Mouse (Mus musculus) kidney, adult 2 months (tissue): ENCODE measurements at regions not wholly inside any gene's neighbourhood (a gene's known extent, or its start where the extent isn't known, plus 50 kb on each side); places are given as distances from the start of the nearest gene placed in this dataset.

Experiments used
- DNase-seq: peaks from one replicate; pipeline ENCODE4 v3.0.0; 2021
- H3K27ac ChIP-seq: fragments of 200-500 bp; 2 replicates; pipeline ENCODE4 v1.5.1; 2012; ENCODE audit warnings: low read depth, low read length, control low read depth, inconsistent platforms; ENCODE audit not compliant: insufficient read depth
- H3K27me3 ChIP-seq: fragments of 200-500 bp; replicated peaks from 2 replicates; pipeline ENCODE4 v1.6.1; 2012; ENCODE audit warnings: mild to moderate bottlenecking, moderate library complexity, low read length, inconsistent platforms; ENCODE audit not compliant: control insufficient read depth, insufficient read depth
- H3K36me3 ChIP-seq: fragments of 200-500 bp; 2 replicates; pipeline ENCODE4 v1.6.1; 2012; ENCODE audit warnings: mild to moderate bottlenecking, moderate library complexity, low read length, inconsistent platforms; ENCODE audit not compliant: control insufficient read depth, insufficient read depth
- H3K4me1 ChIP-seq: fragments of 200-500 bp; 2 replicates; pipeline ENCODE4 v1.6.1; 2011; ENCODE audit warnings: low read length; ENCODE audit not compliant: control insufficient read depth, insufficient read depth
- H3K4me3 ChIP-seq: fragments of 200-500 bp; 2 replicates; pipeline ENCODE4 v1.5.1; 2011; ENCODE audit warnings: mild to moderate bottlenecking, low read depth, low read length, control low read depth; ENCODE audit not compliant: insufficient read depth
- CTCF ChIP-seq: fragments of 200-500 bp; conservative IDR thresholded peaks from 2 replicates; pipeline ENCODE4 v1.5.1; 2011; ENCODE audit warnings: low read depth, mild to moderate bottlenecking, control low read depth, low read length, moderate library complexity, mixed read lengths; ENCODE audit not compliant: insufficient read depth, insufficient read length
- POLR2A ChIP-seq: fragments of 200-500 bp; IDR thresholded peaks from one replicate; pipeline ENCODE4 v1.6.1; 2011; ENCODE audit warnings: low read depth, low read length, control low read depth
- WGBS: fragments of 180-500 bp; shearing (Covaris S2); methylation state at CpG from one replicate; pipeline ENCODE4 v1.1.7; 2018; 5-methylcytosine and 5-hydroxymethylcytosine counted together

DNA sequence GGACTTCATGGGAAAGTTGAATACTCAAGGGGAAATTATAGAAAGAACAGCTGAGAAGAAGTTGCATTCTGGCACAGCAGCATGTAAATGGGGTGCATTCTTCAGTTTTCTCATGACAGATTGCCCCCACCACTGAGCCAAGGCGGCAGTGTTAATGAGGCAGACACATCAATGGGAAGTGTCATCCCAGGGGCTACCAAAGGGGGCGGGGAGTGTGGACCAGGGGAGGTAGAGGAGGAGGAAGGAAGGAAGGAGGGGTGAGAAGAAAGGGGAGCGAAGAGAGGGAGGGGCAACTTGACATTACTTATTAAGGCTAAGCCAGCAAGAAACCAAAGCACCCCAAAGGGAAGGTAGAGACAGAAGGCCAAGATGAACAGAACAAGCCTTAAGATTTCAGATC, 419.4 kb upstream of the Atp11b start:
- H3K4me1 ChIP-seq: no peaks in the 10 kb centered on the region
- H3K27ac ChIP-seq: no peak overlapping the region
- no peaks in the 10 kb centered on the region for H3K36me3 ChIP-seq
- TF ChIP-seq CTCF (no peak), POLR2A (no peak)
- 66% methylated on average over 3 of the region's 3 CpGs for WGBS
- no peak overlapping the region for H3K4me3 ChIP-seq
- H3K27me3 ChIP-seq: no peaks in the 10 kb centered on the region
- DNase-seq: no peak

DNA sequence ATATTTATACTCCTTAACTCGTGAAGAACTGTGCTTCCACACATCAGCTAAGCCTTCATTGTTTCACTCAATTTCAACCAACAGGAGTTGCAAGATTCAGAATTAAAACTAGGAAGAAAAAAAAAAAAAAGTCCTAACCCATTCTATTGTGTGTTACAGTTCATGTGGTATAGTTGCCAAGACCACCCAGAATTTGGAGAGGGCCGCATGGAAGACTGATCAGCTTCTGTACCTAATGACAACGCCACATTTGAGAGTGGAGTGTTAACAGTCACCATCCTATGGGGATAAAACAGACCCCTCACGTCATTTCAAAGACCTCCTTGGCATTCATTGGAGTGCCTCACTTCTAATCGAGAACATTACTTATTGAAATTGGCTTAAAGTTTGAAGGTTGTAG, 418.1 kb upstream of the Atp11b start:
- Histone ChIP-seq H3K27ac (no peak overlapping the region), H3K36me3 (no peaks in the 10 kb centered on the region), H3K4me3 (no peak overlapping the region), H3K4me1 (no peaks in the 10 kb centered on the region), H3K27me3 (no peaks in the 10 kb centered on the region; the same call in 1 of the 2 replicates)
- WGBS: 63% methylated on average over 5 of the region's 5 CpGs
- no peak for DNase-seq
- TF ChIP-seq POLR2A (no peak), CTCF (no peak)

GRCm38 (mm10) chr3:35340525-35340924, 413.4 kb upstream of the Atp11b start:
- no peak overlapping the region for H3K27ac ChIP-seq
- 22% methylated on average over 10 of the region's 10 CpGs for WGBS
- no peaks in the 10 kb centered on the region; the same call in 1 of the 2 replicates for H3K27me3 ChIP-seq
- H3K36me3 ChIP-seq: no peaks in the 10 kb centered on the region
- TF ChIP-seq CTCF: no peak
- no peak for TF ChIP-seq POLR2A
- H3K4me3 ChIP-seq: no peak overlapping the region
- H3K4me1 ChIP-seq: no peaks in the 10 kb centered on the region
- DNase-seq: no peak

- H3K27ac ChIP-seq: no peak overlapping the region
- no peaks in the 10 kb centered on the region; the same call in 1 of the 2 replicates for H3K27me3 ChIP-seq
- 7% methylated on average over 22 of the region's 22 CpGs for WGBS
- no peaks in the 10 kb centered on the region for H3K4me1 ChIP-seq
- no peak for DNase-seq
- H3K36me3 ChIP-seq: no peaks in the 10 kb centered on the region
- H3K4me3 ChIP-seq: no peak overlapping the region
- TF ChIP-seq CTCF (no peak), POLR2A (no peak)
These were observed 412.7 kb upstream of the Atp11b start for GRCm38 (mm10) chr3:35340935-35341800.

- no peak overlapping the region for H3K27ac ChIP-seq
- TF ChIP-seq CTCF (no peak), POLR2A (no peak)
- DNase-seq: peak; percentile 3
- H3K27me3 ChIP-seq: no peaks in the 10 kb centered on the region; the same call in 1 of the 2 replicates
- H3K36me3 ChIP-seq: no peaks in the 10 kb centered on the region
- 21% methylated on average over 9 of the region's 9 CpGs for WGBS
- no peak overlapping the region for H3K4me3 ChIP-seq
- no peaks in the 10 kb centered on the region for H3K4me1 ChIP-seq
These were observed 412.1 kb upstream of the Atp11b start for GRCm38 (mm10) chr3:35341840-35342239.

DNA sequence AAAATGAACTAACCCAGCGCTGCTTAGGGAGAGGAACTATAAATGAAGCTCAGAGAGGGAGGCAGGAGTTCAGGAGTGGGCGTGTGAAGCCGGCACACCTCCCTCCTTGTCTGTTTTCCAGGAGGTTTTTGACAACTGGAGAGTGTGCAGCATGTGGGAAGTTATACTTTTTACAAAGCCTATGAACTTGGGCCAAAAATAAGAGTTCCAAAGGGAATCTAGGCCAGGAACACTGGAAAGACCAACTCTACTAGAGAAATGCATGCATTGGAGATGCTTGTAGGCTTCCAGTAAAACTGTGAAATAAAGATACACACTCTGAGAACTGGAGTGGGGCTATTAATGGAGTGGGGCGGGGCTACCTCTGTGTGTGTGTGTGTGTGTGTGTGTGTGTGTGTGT, 411.3 kb upstream of the Atp11b start:
- no peak for DNase-seq

DNA sequence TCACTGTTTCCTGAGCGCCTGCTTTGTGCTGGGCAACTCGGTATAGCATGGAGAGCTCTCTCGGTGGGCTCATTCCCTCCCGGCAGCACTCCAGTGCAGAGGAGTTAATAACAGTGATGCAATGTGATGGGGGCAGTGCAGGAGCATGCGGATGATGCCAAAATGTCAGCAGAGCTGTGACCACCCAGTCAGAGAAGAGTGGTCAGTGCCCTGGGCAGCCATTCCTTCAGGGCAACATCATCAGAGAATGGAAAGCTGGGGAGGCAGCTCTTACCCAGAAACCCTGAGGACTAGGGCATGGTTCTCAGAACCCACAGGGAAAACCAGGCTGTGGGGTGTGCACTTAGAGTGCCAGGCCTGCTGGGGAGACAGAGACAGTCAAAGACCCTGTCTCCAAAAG, 410.0 kb upstream of the Atp11b start:
- no peak overlapping the region for H3K4me3 ChIP-seq
- TF ChIP-seq POLR2A (no peak), CTCF (no peak)
- DNase-seq: no peak
- 64% methylated on average over 5 of the region's 5 CpGs for WGBS
- H3K36me3 ChIP-seq: no peaks in the 10 kb centered on the region
- H3K27me3 ChIP-seq: no peaks in the 10 kb centered on the region; the same call in 1 of the 2 replicates
- no peak overlapping the region for H3K27ac ChIP-seq
- no peaks in the 10 kb centered on the region for H3K4me1 ChIP-seq

More for the DNA sequence above, 411.3 kb upstream of the Atp11b start:
- no peak for TF ChIP-seq POLR2A
- no peak for TF ChIP-seq CTCF
- no peaks in the 10 kb centered on the region for H3K4me1 ChIP-seq
- H3K36me3 ChIP-seq: no peaks in the 10 kb centered on the region
- no peaks in the 10 kb centered on the region; the same call in 1 of the 2 replicates for H3K27me3 ChIP-seq
- H3K27ac ChIP-seq: no peak overlapping the region
- 71% methylated on average over 4 of the region's 4 CpGs for WGBS
- no peak overlapping the region for H3K4me3 ChIP-seq
